In the genomic region with DNA sequence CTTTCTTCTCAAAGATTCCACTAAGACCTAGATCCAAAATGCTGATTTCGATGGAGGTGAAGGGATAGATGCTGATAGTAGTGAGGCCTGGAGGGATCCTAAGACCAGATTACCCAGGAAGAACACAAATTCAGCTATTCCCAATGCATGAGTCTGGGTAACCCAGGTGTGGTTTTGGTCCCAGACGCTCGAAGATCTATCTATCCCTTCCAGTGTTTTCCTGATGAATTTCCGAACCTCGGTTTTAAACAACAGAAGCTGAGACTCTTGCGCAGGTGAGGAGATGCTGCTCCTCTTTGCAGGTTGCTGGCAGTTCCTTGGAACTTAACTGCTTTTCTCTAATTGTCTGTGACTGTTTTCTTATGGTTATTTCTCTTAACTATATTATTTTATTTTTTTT, we compare ENCODE assay signal across 1 mouse cellular context.
TF ChIP-seq lines count a peak whose summit lies in the region.

No protein-coding gene starts in this region.

TF ChIP-seq in CH12.LX, 34 proteins besides CTCF, POLR2A, EP300 and RAD21 (continued from another document):
- no peak for TF ChIP-seq HCFC1 (IDR thresholded peaks at IDR 0.05; ENCODE audit: low read depth, low read length)
